Mouse (Mus musculus): ENCODE measurements around the gene Txlna. TPM values are rescaled to one million over a fixed set of nuclear protein-coding genes. Genes with fewer than 3 reads are reported as not detected.
A peak's percentile ranks its signal among the peaks of the same experiment; 100 is the strongest.

The Txlna gene
- polyA plus RNA-seq, 1 experiment from 2014 or later, result 59.4 TPM

DNA sequence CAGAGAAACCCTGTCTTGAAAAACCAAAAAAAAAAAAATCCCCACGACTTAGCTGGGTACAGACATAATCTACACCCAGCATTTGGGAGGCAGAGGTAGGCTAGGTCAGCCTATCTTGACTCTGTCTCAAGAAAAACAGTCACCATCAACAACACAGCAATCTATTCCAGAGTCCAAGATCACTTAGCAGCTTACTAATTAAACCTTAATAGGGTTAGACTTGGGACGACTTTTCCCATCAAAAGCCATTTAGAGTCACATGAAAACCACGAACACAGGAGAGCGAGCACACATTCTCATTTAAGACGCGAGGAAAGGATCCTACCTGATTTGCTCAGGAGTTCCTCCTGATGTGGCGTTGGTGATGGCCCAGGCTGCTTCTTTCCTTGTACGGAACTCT is 9.5 kb upstream of the Txlna start:
- no peaks in the 10 kb centered on the region for H3K9me3 ChIP-seq (replicated peaks)
- no peaks in the 10 kb centered on the region for H3K27me3 ChIP-seq (replicated peaks)
- no peak overlapping the region for H3K4me2 ChIP-seq
- H3K27ac ChIP-seq (ENCODE audit: poor library complexity, severe bottlenecking), result no peak overlapping the region
- no peak overlapping the region for H3K9ac ChIP-seq
- no peak for ATAC-seq (ENCODE audit: insufficient number of reproducible peaks, low FRiP score)
- no peak overlapping the region for H3K4me3 ChIP-seq
- WGBS, result 95% methylated on average over 8 of the region's 8 CpGs
- peaks cover 95% of the 10 kb centered on the region for H3K36me3 ChIP-seq
- H3K4me1 ChIP-seq (replicated peaks), result no peaks in the 10 kb centered on the region

DNA sequence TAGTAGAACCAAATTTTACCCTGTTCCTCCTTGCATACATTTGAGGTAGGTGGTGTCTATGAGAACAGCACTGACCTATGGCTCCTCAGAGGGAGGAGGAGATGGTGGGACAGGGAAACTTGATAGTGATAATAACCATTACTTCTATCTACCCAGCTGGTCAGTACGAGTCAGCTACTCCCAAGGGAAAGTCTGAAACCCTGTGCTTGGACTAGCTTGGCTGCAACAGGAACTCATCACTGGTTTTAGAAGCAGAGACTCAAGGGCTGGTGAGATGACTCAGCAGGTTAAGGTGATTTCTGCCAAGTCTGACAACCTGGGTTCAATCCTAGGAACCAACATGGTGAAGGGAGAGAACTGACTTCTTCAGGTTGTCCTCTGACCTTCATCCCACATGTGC is 7.8 kb upstream of the Txlna start:
- Histone ChIP-seq H3K4me2 (no peak overlapping the region), H3K9ac (no peak overlapping the region), H3K27me3 (replicated peaks) (no peaks in the 10 kb centered on the region), H3K27ac (ENCODE audit: poor library complexity, severe bottlenecking) (no peak overlapping the region), H3K9me3 (replicated peaks) (no peaks in the 10 kb centered on the region), H3K4me3 (no peak overlapping the region), H3K4me1 (replicated peaks) (no peaks in the 10 kb centered on the region), H3K36me3 (peaks cover 93% of the 10 kb centered on the region)
- no peak for ATAC-seq (ENCODE audit: insufficient number of reproducible peaks, low FRiP score)
- WGBS, result 73% methylated on average over 1 of the region's 1 CpGs

DNA sequence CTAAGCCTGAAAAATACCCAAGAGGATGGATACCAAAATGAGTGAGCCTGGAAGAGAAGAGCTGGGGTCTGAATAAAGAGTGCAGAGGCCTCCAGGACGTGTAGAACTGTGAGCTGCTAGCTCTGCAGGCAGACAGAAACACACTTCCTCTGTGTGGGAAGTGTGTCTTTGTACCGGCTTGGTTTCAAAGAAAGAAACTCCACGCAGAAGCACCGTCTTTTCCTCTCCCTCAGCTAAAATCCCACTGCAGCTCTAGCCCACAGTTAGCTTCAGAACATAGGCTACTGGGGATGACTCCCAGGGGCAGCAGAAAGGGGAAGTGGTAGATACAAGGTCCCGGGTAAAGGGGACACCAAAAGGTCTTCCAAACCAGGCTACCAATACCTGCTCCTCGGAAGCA is 4.3 kb upstream of the Txlna start:
- 93% methylated on average over 6 of the region's 6 CpGs for WGBS
- Histone ChIP-seq H3K9me3 (replicated peaks) (no peaks in the 10 kb centered on the region), H3K4me2 (no peak overlapping the region), H3K27me3 (replicated peaks) (no peaks in the 10 kb centered on the region), H3K9ac (no peak overlapping the region), H3K27ac (ENCODE audit: poor library complexity, severe bottlenecking) (no peak overlapping the region), H3K4me3 (no peak overlapping the region), H3K4me1 (replicated peaks) (0 out of 2 replicates have a peak, but pooled peaks cover 5% of the 10 kb centered on the region), H3K36me3 (peaks cover 69% of the 10 kb centered on the region)
- no peak for ATAC-seq (ENCODE audit: insufficient number of reproducible peaks, low FRiP score)

DNA sequence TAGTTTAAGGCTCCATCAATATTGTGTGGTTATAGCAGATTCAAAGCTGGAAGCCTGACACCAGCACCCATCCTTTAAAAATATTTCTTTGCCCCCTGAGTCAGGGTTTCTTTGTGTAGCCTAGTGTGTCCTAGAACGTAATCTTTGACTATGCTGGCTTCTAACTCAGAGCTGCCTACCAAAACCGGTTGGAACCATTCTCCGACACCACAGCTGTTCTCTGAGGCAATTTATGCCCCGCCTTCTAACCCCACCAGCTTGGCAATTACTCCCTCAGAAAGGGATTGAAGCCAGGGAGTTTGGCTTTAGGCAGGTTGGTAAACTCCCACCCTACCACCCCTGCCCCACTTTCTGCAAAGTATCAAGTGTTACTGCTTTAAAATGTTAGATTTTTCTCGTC is 891 bp upstream of the Txlna start:
- Histone ChIP-seq H3K36me3 (peaks cover 60% of the 10 kb centered on the region), H3K4me1 (replicated peaks) (peaks cover 27% of the 10 kb centered on the region), H3K4me2 (peak overlapping the region; percentile 35; the same call in 1 of the 2 replicates), H3K27ac (ENCODE audit: poor library complexity, severe bottlenecking) (no peak overlapping the region), H3K27me3 (replicated peaks) (no peaks in the 10 kb centered on the region), H3K9ac (no peak overlapping the region), H3K4me3 (no peak overlapping the region), H3K9me3 (replicated peaks) (no peaks in the 10 kb centered on the region)
- WGBS, result 64% methylated on average over 5 of the region's 5 CpGs
- no peak for ATAC-seq (ENCODE audit: insufficient number of reproducible peaks, low FRiP score)

DNA sequence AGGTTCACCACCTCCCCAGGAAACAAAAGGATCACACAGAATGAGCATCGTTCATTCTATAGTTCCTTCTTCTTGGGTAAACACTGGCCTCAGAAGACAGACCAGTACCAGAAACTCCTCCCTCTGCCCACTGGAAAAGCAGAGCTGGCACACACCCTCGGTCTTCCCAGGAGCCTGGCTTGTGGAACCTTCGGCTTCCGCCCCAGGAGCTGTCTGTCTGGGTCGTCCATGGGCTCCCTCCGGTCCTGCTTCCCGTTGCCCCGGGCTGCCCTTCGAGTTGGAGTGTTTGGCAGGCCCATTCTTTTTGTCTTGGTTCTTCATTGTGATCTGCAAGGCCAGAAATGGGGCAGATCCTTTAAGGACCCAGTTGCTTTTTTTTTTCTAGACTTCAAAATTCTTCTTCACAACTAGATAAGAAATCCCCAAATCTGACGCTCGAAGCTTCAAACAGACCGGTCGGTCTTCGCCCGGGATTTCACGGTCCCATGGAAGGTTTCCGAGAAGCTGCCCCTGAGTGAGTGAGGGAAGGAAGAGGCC is 696 bp downstream of the Txlna start:
- 6% methylated on average over 17 of the region's 17 CpGs for WGBS
- Histone ChIP-seq H3K27me3 (replicated peaks) (no peaks in the 10 kb centered on the region), H3K36me3 (peaks cover 59% of the 10 kb centered on the region)

DNA sequence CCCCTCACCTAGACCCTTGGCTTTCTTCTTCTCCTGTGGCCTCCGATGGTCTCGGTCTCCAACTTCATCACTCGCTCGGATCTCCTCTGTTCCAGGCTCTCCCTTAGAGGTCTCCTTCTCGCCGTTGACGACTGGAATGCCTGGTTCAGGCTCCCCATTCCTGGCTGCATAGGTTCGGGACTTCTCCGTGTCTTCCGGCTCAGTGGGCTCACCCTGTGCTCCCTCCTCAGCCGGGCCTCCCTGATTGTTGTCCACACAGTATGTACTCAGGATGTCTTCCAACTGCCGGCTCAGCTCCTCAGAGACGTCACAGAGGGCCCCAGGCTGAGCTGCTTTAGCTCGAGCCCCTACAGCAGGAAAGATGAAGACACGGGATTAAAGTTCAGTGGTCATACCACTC is 1.6 kb downstream of the Txlna start:
- Histone ChIP-seq H3K27ac (ENCODE audit: poor library complexity, severe bottlenecking) (no peak overlapping the region), H3K4me1 (replicated peaks) (peaks cover 27% of the 10 kb centered on the region), H3K36me3 (peaks cover 59% of the 10 kb centered on the region), H3K27me3 (replicated peaks) (no peaks in the 10 kb centered on the region), H3K9me3 (replicated peaks) (no peaks in the 10 kb centered on the region), H3K4me2 (peak overlapping the region; percentile 97), H3K9ac (peak overlapping the region; percentile 94), H3K4me3 (peak overlapping the region; percentile 77)
- ATAC-seq (ENCODE audit: insufficient number of reproducible peaks, low FRiP score), result no peak
- 84% methylated on average over 15 of the region's 15 CpGs for WGBS

More for the DNA sequence above, 696 bp downstream of the Txlna start:
- Histone ChIP-seq H3K4me1 (replicated peaks) (peaks cover 27% of the 10 kb centered on the region), H3K4me3 (peak overlapping the region; percentile 77), H3K27ac (ENCODE audit: poor library complexity, severe bottlenecking) (peak overlapping the region; percentile 84), H3K4me2 (peak overlapping the region; percentile 97), H3K9ac (peak overlapping the region; percentile 94), H3K9me3 (replicated peaks) (no peaks in the 10 kb centered on the region)
- no peak for ATAC-seq (ENCODE audit: insufficient number of reproducible peaks, low FRiP score)

DNA sequence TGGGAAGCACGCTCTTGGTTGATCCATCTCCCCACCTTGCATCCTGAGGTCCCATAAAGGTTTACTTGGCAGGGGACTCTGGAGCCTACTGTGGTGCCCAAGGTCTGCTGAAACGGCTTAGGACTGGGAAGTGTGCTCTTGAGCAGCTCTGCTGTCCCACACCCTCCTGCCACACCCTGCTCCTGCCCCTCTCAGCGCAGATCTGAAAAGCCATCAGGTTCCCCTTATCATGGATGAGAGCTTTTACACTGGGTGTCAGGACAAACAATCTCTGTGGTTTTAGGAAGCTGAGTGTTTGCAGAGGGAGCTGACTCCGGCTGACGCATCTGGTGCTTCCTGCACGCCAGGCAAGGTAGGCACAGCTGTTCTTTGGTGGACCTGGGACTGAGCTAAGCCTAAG is 7.0 kb downstream of the Txlna start:
- peaks cover 96% of the 10 kb centered on the region for H3K36me3 ChIP-seq
- no peak overlapping the region for H3K27ac ChIP-seq (ENCODE audit: poor library complexity, severe bottlenecking)
- H3K4me2 ChIP-seq, result no peak overlapping the region
- H3K27me3 ChIP-seq (replicated peaks), result no peaks in the 10 kb centered on the region
- no peak overlapping the region for H3K9ac ChIP-seq
- peaks cover 9% of the 10 kb centered on the region for H3K4me1 ChIP-seq (replicated peaks)
- H3K4me3 ChIP-seq, result no peak overlapping the region
- no peak for ATAC-seq (ENCODE audit: insufficient number of reproducible peaks, low FRiP score)
- 90% methylated on average over 6 of the region's 6 CpGs for WGBS
- no peaks in the 10 kb centered on the region for H3K9me3 ChIP-seq (replicated peaks)

DNA sequence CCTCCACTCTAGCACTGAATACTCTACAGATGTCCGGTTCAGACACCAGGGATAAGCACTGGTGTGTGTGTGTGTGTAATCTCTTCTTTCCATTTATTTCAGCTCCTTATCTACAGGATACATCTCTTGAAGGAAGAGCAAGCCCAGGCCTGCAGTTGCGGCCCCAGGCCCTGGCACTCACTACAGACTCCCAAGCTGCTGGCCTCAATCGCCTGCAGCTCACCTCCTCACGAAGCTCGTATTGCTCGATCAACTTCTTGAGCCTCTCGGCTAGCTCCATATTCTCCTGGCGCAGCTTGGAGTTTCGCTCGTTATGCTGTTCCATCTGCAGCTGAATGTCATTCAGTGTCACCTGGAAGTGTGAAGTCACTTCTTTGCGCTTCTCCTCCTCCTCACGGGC is 9.0 kb downstream of the Txlna start:
- H3K4me1 ChIP-seq (replicated peaks), result no peaks in the 10 kb centered on the region
- 94% methylated on average over 12 of the region's 12 CpGs for WGBS
- H3K36me3 ChIP-seq, result peaks cover 98% of the 10 kb centered on the region
- no peak for ATAC-seq (ENCODE audit: insufficient number of reproducible peaks, low FRiP score)
- H3K27me3 ChIP-seq (replicated peaks), result no peaks in the 10 kb centered on the region
- H3K27ac ChIP-seq (ENCODE audit: poor library complexity, severe bottlenecking), result no peak overlapping the region
- no peak overlapping the region for H3K4me3 ChIP-seq
- no peak overlapping the region for H3K9ac ChIP-seq
- no peaks in the 10 kb centered on the region for H3K9me3 ChIP-seq (replicated peaks)
- H3K4me2 ChIP-seq, result no peak overlapping the region

DNA sequence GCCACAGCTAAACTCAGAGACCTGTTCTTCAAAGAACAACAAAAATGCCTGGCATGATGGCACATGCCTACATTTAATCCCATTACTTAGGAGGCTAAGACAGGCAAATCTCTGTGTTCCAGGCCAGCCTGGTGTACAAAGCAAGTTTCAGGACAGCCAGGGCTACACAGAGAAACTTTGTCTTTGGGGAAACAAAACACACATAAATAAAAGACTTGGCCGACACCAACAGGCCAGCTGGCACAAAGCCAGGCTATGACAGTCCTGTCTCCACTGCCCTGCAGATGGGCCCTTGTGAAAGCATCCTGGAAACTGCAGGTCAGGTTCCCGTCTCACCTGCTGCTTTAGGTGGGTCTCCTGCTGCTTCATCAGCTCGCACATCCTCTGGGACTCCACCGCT is 9.9 kb downstream of the Txlna start:
- H3K4me3 ChIP-seq, result no peak overlapping the region
- no peak overlapping the region for H3K27ac ChIP-seq (ENCODE audit: poor library complexity, severe bottlenecking)
- H3K4me2 ChIP-seq, result no peak overlapping the region
- 0 out of 2 replicates have a peak, but pooled peaks cover 2% of the 10 kb centered on the region for H3K4me1 ChIP-seq (replicated peaks)
- ATAC-seq (ENCODE audit: insufficient number of reproducible peaks, low FRiP score), result no peak
- H3K9ac ChIP-seq, result no peak overlapping the region
- peaks cover 97% of the 10 kb centered on the region for H3K36me3 ChIP-seq
- 83% methylated on average over 4 of the region's 4 CpGs for WGBS
- H3K9me3 ChIP-seq (replicated peaks), result no peaks in the 10 kb centered on the region
- H3K27me3 ChIP-seq (replicated peaks), result no peaks in the 10 kb centered on the region

DNA sequence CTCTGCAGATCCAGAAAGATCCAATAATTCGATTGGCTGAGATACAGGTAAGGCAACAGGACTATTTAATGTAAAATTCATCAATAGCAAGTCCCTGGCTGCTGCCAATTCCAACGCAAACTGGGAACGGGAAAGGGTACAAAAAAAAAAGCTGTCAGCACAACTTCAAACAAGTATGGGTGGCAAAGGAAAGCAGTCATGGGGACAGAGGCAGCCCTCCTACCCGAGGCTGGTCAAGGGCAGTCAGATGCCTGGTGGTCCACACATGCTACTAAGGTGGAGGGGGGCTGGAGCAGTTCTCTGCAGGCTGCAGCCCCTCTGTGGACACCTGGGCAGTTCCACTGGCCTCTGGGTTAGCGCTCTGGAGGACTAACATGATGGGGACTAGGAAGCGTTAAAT is 14.8 kb downstream of the Txlna start:
- Histone ChIP-seq H3K27ac (ENCODE audit: poor library complexity, severe bottlenecking) (no peak overlapping the region), H3K4me3 (no peak overlapping the region), H3K4me1 (replicated peaks) (peaks cover 31% of the 10 kb centered on the region), H3K36me3 (peaks cover 52% of the 10 kb centered on the region), H3K9ac (no peak overlapping the region), H3K4me2 (no peak overlapping the region), H3K9me3 (replicated peaks) (no peaks in the 10 kb centered on the region), H3K27me3 (replicated peaks) (no peaks in the 10 kb centered on the region)
- 76% methylated on average over 6 of the region's 6 CpGs for WGBS
- no peak for ATAC-seq (ENCODE audit: insufficient number of reproducible peaks, low FRiP score)

DNA sequence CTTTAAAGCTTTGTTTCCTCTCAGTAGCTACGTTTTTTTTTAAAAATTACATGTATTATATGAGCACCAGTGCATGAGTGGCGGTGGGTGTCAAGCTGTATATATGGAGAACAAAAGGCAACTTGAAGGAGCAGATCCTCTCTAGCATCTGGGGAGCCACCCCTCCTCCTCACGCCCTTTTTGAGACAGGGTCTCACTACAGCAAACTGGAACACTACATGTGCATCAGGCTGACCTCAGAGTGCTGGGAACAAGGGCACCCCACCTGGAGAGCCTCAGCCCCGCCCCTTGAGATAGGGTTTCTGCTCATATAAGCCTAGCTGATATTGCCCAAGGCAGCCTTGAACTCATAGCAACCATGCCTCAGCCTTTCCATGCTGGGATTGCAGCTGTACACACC is 15.4 kb downstream of the Txlna start:
- 38% methylated on average over 4 of the region's 4 CpGs for WGBS
- Histone ChIP-seq H3K4me2 (peak overlapping the region; percentile 87), H3K4me1 (replicated peaks) (peaks cover 31% of the 10 kb centered on the region), H3K27ac (ENCODE audit: poor library complexity, severe bottlenecking) (no peak overlapping the region), H3K4me3 (no peak overlapping the region), H3K9me3 (replicated peaks) (no peaks in the 10 kb centered on the region), H3K9ac (no peak overlapping the region), H3K27me3 (replicated peaks) (no peaks in the 10 kb centered on the region), H3K36me3 (peaks cover 51% of the 10 kb centered on the region)
- ATAC-seq (ENCODE audit: insufficient number of reproducible peaks, low FRiP score), result no peak

DNA sequence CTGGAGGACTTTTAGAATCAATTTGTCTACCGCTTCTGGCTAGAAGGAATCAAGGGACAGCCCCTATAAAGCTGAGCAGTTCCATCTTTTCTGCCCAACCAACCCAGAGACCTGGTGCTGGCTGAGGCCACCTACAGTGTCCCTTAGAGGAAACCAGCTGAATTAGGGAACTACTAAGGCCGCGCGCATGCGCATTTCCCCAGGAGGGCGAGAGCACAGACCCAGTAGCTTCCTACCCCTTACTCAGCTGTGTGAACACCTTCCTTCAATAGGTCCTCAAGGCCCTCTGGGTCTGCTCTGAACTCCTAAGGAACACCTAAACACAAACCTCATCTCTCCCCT is 15.9 kb downstream of the Txlna start:
- Histone ChIP-seq H3K4me2 (peak overlapping the region; percentile 87), H3K27ac (ENCODE audit: poor library complexity, severe bottlenecking) (peak overlapping the region; percentile 78), H3K4me1 (replicated peaks) (peaks cover 31% of the 10 kb centered on the region), H3K36me3 (peaks cover 46% of the 10 kb centered on the region), H3K4me3 (peak overlapping the region; percentile 79), H3K27me3 (replicated peaks) (no peaks in the 10 kb centered on the region), H3K9me3 (replicated peaks) (no peaks in the 10 kb centered on the region), H3K9ac (peak overlapping the region; percentile 48)
- ATAC-seq (ENCODE audit: insufficient number of reproducible peaks, low FRiP score), result peak; percentile 20; the same call in 1 of the 2 replicates
- WGBS, result 2% methylated on average over 6 of the region's 6 CpGs

All from heart, embryonic 12.5 days (tissue).